In genomic region chr12:66648605-66649552, GRCm38 (mm10) we compare ENCODE assay signal across 18 mouse cellular contexts.
DNase-seq lines count a peak whose midpoint lies in the region; ATAC-seq lines count a peak whose summit lies in the region.
"Had no signal": no experiment of that assay in that cellular context is flagged by ENCODE, and none has a peak within 500 bp of the region (broad histone marks: within the 10 kb centered on the region; RNA-seq: fewer than 3 reads in every experiment).

No protein-coding gene starts in this region.

- DNase-seq in hindbrain, embryonic 10.5 days (ENCODE audit: low spot score), result peak; percentile 24
- peak; percentile 13 for DNase-seq in midbrain, embryonic 10.5 days (ENCODE audit: low spot score)
- peak; percentile 36 for DNase-seq in embryo, embryonic 10.5 days (ENCODE audit: low spot score)
- DNase-seq in neural tube, embryonic 11.5 days (ENCODE audit: low spot score), result peak; percentile 20
- DNase-seq in gastrocnemius, postnatal 14 days, result no peak
- DNase-seq: adrenal gland, postnatal 36 days; B cell, adult 2 months; cerebellum, adult 8-10 months; layer of hippocampus, adult 9-11 months; lung, adult 2 months; lung, postnatal 36 days had no signal

- H3K27me3 ChIP-seq in hindbrain, embryonic 10.5 days (ENCODE audit: insufficient read depth, poor library complexity, severe bottlenecking), result no peaks in the 10 kb centered on the region
- no peaks in the 10 kb centered on the region for H3K27me3 ChIP-seq in hindbrain, embryonic 16.5 days (replicated peaks; ENCODE audit: control insufficient read depth, insufficient read depth, low read length)
- H3K27me3 ChIP-seq in midbrain, embryonic 10.5 days (ENCODE audit: low read depth, poor library complexity, severe bottlenecking), result no peaks in the 10 kb centered on the region
- H3K27me3 ChIP-seq in midbrain, embryonic 13.5 days, result no peaks in the 10 kb centered on the region
- no peaks in the 10 kb centered on the region for H3K27me3 ChIP-seq in neural tube, embryonic 11.5 days (ENCODE audit: control insufficient read depth, insufficient read depth, low read length)
- no peaks in the 10 kb centered on the region for H3K27me3 ChIP-seq in intestine, embryonic 16.5 days (replicated peaks; ENCODE audit: control insufficient read depth, insufficient read depth, low read length)
- H3K27me3 ChIP-seq: embryonic facial prominence, embryonic 15.5 days; intestine, embryonic 15.5 days had no signal

- H3K27ac ChIP-seq in hindbrain, embryonic 10.5 days, result no peak overlapping the region
- no peak overlapping the region for H3K27ac ChIP-seq in hindbrain, embryonic 16.5 days (ENCODE audit: low read depth, low read length)
- no peak overlapping the region for H3K27ac ChIP-seq in midbrain, embryonic 10.5 days (replicated peaks)
- no peak overlapping the region for H3K27ac ChIP-seq in midbrain, embryonic 13.5 days
- H3K27ac ChIP-seq in neural tube, embryonic 11.5 days (ENCODE audit: low read depth, low read length), result no peak overlapping the region
- no peak overlapping the region for H3K27ac ChIP-seq in intestine, embryonic 16.5 days (ENCODE audit: low read length)
- H3K27ac ChIP-seq: embryonic facial prominence, embryonic 15.5 days; intestine, embryonic 15.5 days; stomach, postnatal 0 days had no signal

- H3K4me3 ChIP-seq in hindbrain, embryonic 10.5 days, result no peak overlapping the region
- H3K4me3 ChIP-seq in hindbrain, embryonic 16.5 days (ENCODE audit: low read length), result no peak overlapping the region
- H3K4me3 ChIP-seq in midbrain, embryonic 10.5 days, result no peak overlapping the region
- H3K4me3 ChIP-seq in midbrain, embryonic 13.5 days (replicated peaks), result no peak overlapping the region
- H3K4me3 ChIP-seq in neural tube, embryonic 11.5 days (ENCODE audit: low read depth, low read length), result no peak overlapping the region
- no peak overlapping the region for H3K4me3 ChIP-seq in intestine, embryonic 16.5 days (ENCODE audit: low read length)
- H3K4me3 ChIP-seq: embryonic facial prominence, embryonic 15.5 days; intestine, embryonic 15.5 days had no signal

- no peak for ATAC-seq in hindbrain, embryonic 16.5 days
- ATAC-seq in midbrain, embryonic 13.5 days, result no peak
- ATAC-seq in neural tube, embryonic 11.5 days (ENCODE audit: insufficient read depth, low FRiP score, low TSS enrichment), result peak; percentile 72
- ATAC-seq in intestine, embryonic 16.5 days, result no peak
- ATAC-seq: intestine, embryonic 15.5 days had no signal

- no peaks in the 10 kb centered on the region for H3K9me3 ChIP-seq in hindbrain, embryonic 10.5 days
- no peaks in the 10 kb centered on the region for H3K9me3 ChIP-seq in hindbrain, embryonic 16.5 days (ENCODE audit: control insufficient read depth, low read length)
- H3K9me3 ChIP-seq in midbrain, embryonic 10.5 days (replicated peaks), result no peaks in the 10 kb centered on the region
- no peaks in the 10 kb centered on the region for H3K9me3 ChIP-seq in midbrain, embryonic 13.5 days
- no peaks in the 10 kb centered on the region for H3K9me3 ChIP-seq in neural tube, embryonic 11.5 days (ENCODE audit: control insufficient read depth, low read length)
- H3K9me3 ChIP-seq in intestine, embryonic 16.5 days (ENCODE audit: control insufficient read depth, low read length), result no peaks in the 10 kb centered on the region
- H3K9me3 ChIP-seq: embryonic facial prominence, embryonic 15.5 days; intestine, embryonic 15.5 days had no signal

- H3K4me2 ChIP-seq in hindbrain, embryonic 16.5 days (ENCODE audit: low read length), result no peak overlapping the region
- no peak overlapping the region for H3K4me2 ChIP-seq in midbrain, embryonic 13.5 days (replicated peaks)
- no peak overlapping the region for H3K4me2 ChIP-seq in neural tube, embryonic 11.5 days (ENCODE audit: low read depth)
- H3K4me2 ChIP-seq in intestine, embryonic 16.5 days (ENCODE audit: low read depth, low read length), result no peak overlapping the region
- H3K4me2 ChIP-seq: embryonic facial prominence, embryonic 15.5 days; intestine, embryonic 15.5 days; liver, embryonic 11.5 days had no signal

- WGBS in hindbrain, embryonic 10.5 days, result 43% methylated on average over 12 of the region's 12 CpGs
- WGBS in hindbrain, embryonic 16.5 days, result 40% methylated on average over 12 of the region's 12 CpGs
- WGBS in midbrain, embryonic 10.5 days, result 49% methylated on average over 12 of the region's 12 CpGs
- WGBS in midbrain, embryonic 13.5 days, result 39% methylated on average over 12 of the region's 12 CpGs
- WGBS in neural tube, embryonic 11.5 days, result 54% methylated on average over 12 of the region's 12 CpGs
- WGBS in intestine, embryonic 16.5 days, result 75% methylated on average over 12 of the region's 12 CpGs

- H3K9ac ChIP-seq in hindbrain, embryonic 16.5 days (ENCODE audit: low read depth, low read length), result no peak overlapping the region
- no peak overlapping the region for H3K9ac ChIP-seq in midbrain, embryonic 13.5 days (replicated peaks)
- H3K9ac ChIP-seq in neural tube, embryonic 11.5 days (ENCODE audit: low read length), result no peak overlapping the region
- H3K9ac ChIP-seq in intestine, embryonic 16.5 days (ENCODE audit: low read depth, low read length), result no peak overlapping the region
- H3K9ac ChIP-seq: embryonic facial prominence, embryonic 15.5 days; intestine, embryonic 15.5 days had no signal

- intact Hi-C loops in gastrocnemius, postnatal 14 days (cut with DNase I; ENCODE audit: low total_unique reads), result no loop called here

- no peaks in the 10 kb centered on the region for H3K36me3 ChIP-seq in hindbrain, embryonic 10.5 days
- H3K36me3 ChIP-seq in hindbrain, embryonic 16.5 days (ENCODE audit: control insufficient read depth, insufficient read depth, low read length), result no peaks in the 10 kb centered on the region
- H3K36me3 ChIP-seq in midbrain, embryonic 10.5 days, result no peaks in the 10 kb centered on the region
- no peaks in the 10 kb centered on the region for H3K36me3 ChIP-seq in midbrain, embryonic 13.5 days
- no peaks in the 10 kb centered on the region for H3K36me3 ChIP-seq in neural tube, embryonic 11.5 days (ENCODE audit: control insufficient read depth, insufficient read depth, low read length)
- H3K36me3 ChIP-seq in intestine, embryonic 16.5 days (ENCODE audit: control insufficient read depth, insufficient read depth, low read length), result no peaks in the 10 kb centered on the region
- H3K36me3 ChIP-seq: embryonic facial prominence, embryonic 15.5 days; intestine, embryonic 15.5 days had no signal

- H3K4me1 ChIP-seq in hindbrain, embryonic 10.5 days (replicated peaks), result peaks cover 10% of the 10 kb centered on the region; the same call in 1 of the 2 replicates
- H3K4me1 ChIP-seq in hindbrain, embryonic 16.5 days (ENCODE audit: control insufficient read depth, insufficient read depth, low read depth, low read length), result no peaks in the 10 kb centered on the region
- H3K4me1 ChIP-seq in midbrain, embryonic 10.5 days, result peaks cover 8% of the 10 kb centered on the region
- H3K4me1 ChIP-seq in midbrain, embryonic 13.5 days (replicated peaks), result peaks cover 5% of the 10 kb centered on the region; the same call in 1 of the 2 replicates
- 0 out of 2 replicates have a peak, but pooled peaks cover 2% of the 10 kb centered on the region for H3K4me1 ChIP-seq in neural tube, embryonic 11.5 days (ENCODE audit: control insufficient read depth, insufficient read depth, low read length)
- H3K4me1 ChIP-seq in intestine, embryonic 16.5 days (ENCODE audit: control insufficient read depth, insufficient read depth, low read length), result no peaks in the 10 kb centered on the region
- H3K4me1 ChIP-seq: embryonic facial prominence, embryonic 15.5 days; intestine, embryonic 15.5 days had no signal
